14 mouse cellular contexts compared by ENCODE assay signal in genomic region chr10:58232641-58232969, GRCm38 (mm10). TPM values are rescaled to one million over a fixed set of nuclear protein-coding genes. Genes with fewer than 3 reads are reported as not detected.
A peak's percentile ranks its signal among the peaks of the same experiment; 100 is the strongest.
DNase-seq lines count a peak whose midpoint lies in the region; ATAC-seq and TF ChIP-seq lines count a peak whose summit lies in the region.
"Not testable (repeated sequence)": the region's sequence is repeated elsewhere in the genome, so short reads cannot be mapped to it uniquely, and the experiment has no call there.
"Had no signal": no experiment of that assay in that cellular context is flagged by ENCODE, and none has a peak within 500 bp of the region (broad histone marks: within the 10 kb centered on the region; RNA-seq: fewer than 3 reads in every experiment).

TSS of gene Duxf3 (minus strand) at chr10:58232675.

- TF ChIP-seq CTCF in heart, postnatal 0 days (IDR thresholded peaks at IDR 0.05; ENCODE audit: low read depth); kidney, adult 2 months (conservative IDR thresholded peaks at IDR 0.05; ENCODE audit: insufficient read depth, insufficient read length, low read depth, low read length): not testable (repeated sequence)

- not testable (repeated sequence) for H3K4me3 ChIP-seq in embryonic facial prominence, embryonic 12.5 days; forebrain, embryonic 16.5 days (replicated peaks; ENCODE audit: low read length); heart, postnatal 0 days (ENCODE audit: low read depth, low read length); kidney, adult 2 months (ENCODE audit: insufficient read depth, low read depth, low read length); liver, embryonic 12.5 days; neural tube, embryonic 13.5 days

- not testable (repeated sequence) for TF ChIP-seq POLR2A in kidney, adult 2 months (IDR thresholded peaks at IDR 0.05; ENCODE audit: low read depth, low read length)

- peak; percentile 59 for ATAC-seq in embryonic facial prominence, embryonic 12.5 days (ENCODE audit: insufficient number of reproducible peaks, insufficient read depth, low FRiP score, low TSS enrichment)
- ATAC-seq in forebrain, embryonic 16.5 days, result peak; percentile 29
- peak; percentile 36; the same call in 1 of the 2 replicates for ATAC-seq in heart, postnatal 0 days (ENCODE audit: insufficient read depth, low read depth)
- ATAC-seq in liver, embryonic 12.5 days, result peak; percentile 51
- ATAC-seq in megakaryocyte, adult 5-6 weeks (ENCODE audit: poor library complexity, severe bottlenecking), result peak; percentile 16
- ATAC-seq in neural tube, embryonic 13.5 days (ENCODE audit: low read depth), result peak; percentile 51

- not testable (repeated sequence) for H3K9ac ChIP-seq in embryonic facial prominence, embryonic 12.5 days; forebrain, embryonic 16.5 days (replicated peaks; ENCODE audit: low read depth, low read length); heart, postnatal 0 days (replicated peaks; ENCODE audit: low read depth, low read length); liver, embryonic 12.5 days; neural tube, embryonic 13.5 days

- TF ChIP-seq EP300 in heart, postnatal 0 days (IDR thresholded peaks at IDR 0.05; ENCODE audit: low read depth), result not testable (repeated sequence)

- not testable (repeated sequence) for H3K27me3 ChIP-seq in embryonic facial prominence, embryonic 12.5 days; forebrain, embryonic 16.5 days (replicated peaks; ENCODE audit: control insufficient read depth, insufficient read depth, low read length); heart, postnatal 0 days (ENCODE audit: control insufficient read depth, insufficient read depth, low read length); kidney, adult 2 months (replicated peaks; ENCODE audit: control insufficient read depth, insufficient read depth, low read length); liver, embryonic 12.5 days (replicated peaks); neural tube, embryonic 13.5 days

- not testable (repeated sequence) for H3K4me1 ChIP-seq in embryonic facial prominence, embryonic 12.5 days; forebrain, embryonic 16.5 days (replicated peaks; ENCODE audit: control insufficient read depth, insufficient read depth, low read length); heart, postnatal 0 days (ENCODE audit: control insufficient read depth, insufficient read depth); kidney, adult 2 months (ENCODE audit: control insufficient read depth, insufficient read depth, low read length); liver, embryonic 12.5 days; neural tube, embryonic 13.5 days (replicated peaks)

- H3K9me3 ChIP-seq in embryonic facial prominence, embryonic 12.5 days, result peaks cover 17% of the 10 kb centered on the region
- H3K9me3 ChIP-seq in forebrain, embryonic 16.5 days (ENCODE audit: control insufficient read depth, low read length), result peaks cover 12% of the 10 kb centered on the region
- peaks cover 11% of the 10 kb centered on the region for H3K9me3 ChIP-seq in heart, postnatal 0 days (replicated peaks; ENCODE audit: control insufficient read depth, low read length)
- H3K9me3 ChIP-seq in liver, embryonic 12.5 days (replicated peaks), result peaks cover 19% of the 10 kb centered on the region
- H3K9me3 ChIP-seq in neural tube, embryonic 13.5 days, result peaks cover 20% of the 10 kb centered on the region

- DNase-seq in heart, postnatal 0 days (ENCODE audit: low spot score), result not testable (repeated sequence)
- DNase-seq in kidney, adult 2 months, result peak; percentile 32
- peak; percentile 68 for DNase-seq in urinary bladder, postnatal 10 days (ENCODE audit: low spot score)

- not testable (repeated sequence) for H3K36me3 ChIP-seq in embryonic facial prominence, embryonic 12.5 days; forebrain, embryonic 16.5 days (ENCODE audit: control insufficient read depth, insufficient read depth); heart, postnatal 0 days (replicated peaks; ENCODE audit: control insufficient read depth, insufficient read depth, low read length); kidney, adult 2 months (ENCODE audit: control insufficient read depth, insufficient read depth, low read length); liver, embryonic 12.5 days; neural tube, embryonic 13.5 days

- WGBS in embryonic facial prominence, embryonic 12.5 days, result 84% methylated on average over 6 of the region's 8 CpGs
- 79% methylated on average over 5 of the region's 8 CpGs for WGBS in forebrain, embryonic 16.5 days
- WGBS in heart, postnatal 0 days, result 70% methylated on average over 7 of the region's 8 CpGs
- 83% methylated on average over 8 of the region's 8 CpGs for WGBS in kidney, adult 2 months
- 62% methylated on average over 6 of the region's 8 CpGs for WGBS in liver, embryonic 12.5 days (ENCODE audit: insufficient replicate concordance)
- 76% methylated on average over 7 of the region's 8 CpGs for WGBS in neural tube, embryonic 13.5 days

- H3K4me2 ChIP-seq in embryonic facial prominence, embryonic 12.5 days (replicated peaks); forebrain, embryonic 16.5 days (ENCODE audit: low read length); heart, postnatal 0 days (ENCODE audit: low read depth, low read length); liver, embryonic 12.5 days; neural tube, embryonic 13.5 days: not testable (repeated sequence)

- H3K27ac ChIP-seq in embryonic facial prominence, embryonic 12.5 days; forebrain, embryonic 16.5 days (ENCODE audit: low read length); heart, postnatal 0 days (ENCODE audit: low read depth); kidney, adult 2 months (ENCODE audit: insufficient read depth, low read depth, low read length); liver, embryonic 12.5 days; neural tube, embryonic 13.5 days (replicated peaks): not testable (repeated sequence)

RNA-seq across cellular contexts. Expression of gene Duxf3, which starts in this region (rescaled TPM):
- not detected in 2 replicates for polyA plus RNA-seq in embryonic facial prominence, embryonic 12.5 days (2016; fragmentation: Nextera tagmentation; extraction: Ambion mirVana)
- not detected in 2 replicates for polyA plus RNA-seq in forebrain, embryonic 16.5 days (2015; fragmentation: Nextera tagmentation; extraction: Ambion mirVana)
- not detected in 2 replicates for total RNA-seq in heart, postnatal 0 days (2014; rRNA removed; ENCODE audit: low replicate concordance)
- not detected in 2 replicates for polyA plus RNA-seq in heart, postnatal 0 days (2015; fragmentation: Nextera tagmentation; extraction: Ambion mirVana)
- polyA plus RNA-seq in kidney, adult 2 months (2012; rRNA removed), result not detected in 2 replicates
- polyA plus RNA-seq in liver, embryonic 12.5 days (2016; fragmentation: Nextera tagmentation; extraction: Ambion mirVana), result not detected in 2 replicates
- not detected in 2 replicates for total RNA-seq in megakaryocyte, adult 5-6 weeks (2015)
- total RNA-seq in megakaryocyte, adult 5-6 weeks (2017), result not detected in 2 replicates
- polyA plus RNA-seq in neural tube, embryonic 13.5 days (2015; fragmentation: Nextera tagmentation; extraction: Ambion mirVana), result not detected in 2 replicates
- total RNA-seq: adrenal gland, postnatal 36 days; gastrocnemius, adult 2 months; MEL had no signal
- polyA plus RNA-seq: C2C12; erythroblast, embryonic 14.5 days; large intestine, adult 2 months had no signal

Comparison
In these comparisons a context has a peak if more than half of its experiments do, and no peak if none do; other contexts are left out.
1. Peak in ATAC-seq in embryonic facial prominence, embryonic 12.5 days; RNA of the gene not detected or under 1 TPM.
2. Peak in ATAC-seq in forebrain, embryonic 16.5 days; RNA of the gene not detected or under 1 TPM.
3. Peak in ATAC-seq in heart, postnatal 0 days; RNA of the gene not detected or under 1 TPM.
4. Peak in DNase-seq in kidney, adult 2 months; RNA of the gene not detected or under 1 TPM.
5. Peak in ATAC-seq in liver, embryonic 12.5 days; RNA of the gene not detected or under 1 TPM.
6. Peak in ATAC-seq in megakaryocyte, adult 5-6 weeks; RNA of the gene not detected or under 1 TPM.
7. Peak in ATAC-seq in neural tube, embryonic 13.5 days; RNA of the gene not detected or under 1 TPM.